Mouse (Mus musculus) heart, postnatal 0 days (tissue): ENCODE results near the gene Myo6.

Source experiments
- CTCF ChIP-seq: IDR thresholded peaks from 2 replicates; pipeline ENCODE4 v1.5.1; 2016; ENCODE audit warnings: antibody characterized with exemption, control low read depth, low read depth
- EP300 ChIP-seq: IDR thresholded peaks from 2 replicates; pipeline ENCODE4 v1.6.1; 2016; ENCODE audit warnings: antibody characterized with exemption, low read depth

DNA sequence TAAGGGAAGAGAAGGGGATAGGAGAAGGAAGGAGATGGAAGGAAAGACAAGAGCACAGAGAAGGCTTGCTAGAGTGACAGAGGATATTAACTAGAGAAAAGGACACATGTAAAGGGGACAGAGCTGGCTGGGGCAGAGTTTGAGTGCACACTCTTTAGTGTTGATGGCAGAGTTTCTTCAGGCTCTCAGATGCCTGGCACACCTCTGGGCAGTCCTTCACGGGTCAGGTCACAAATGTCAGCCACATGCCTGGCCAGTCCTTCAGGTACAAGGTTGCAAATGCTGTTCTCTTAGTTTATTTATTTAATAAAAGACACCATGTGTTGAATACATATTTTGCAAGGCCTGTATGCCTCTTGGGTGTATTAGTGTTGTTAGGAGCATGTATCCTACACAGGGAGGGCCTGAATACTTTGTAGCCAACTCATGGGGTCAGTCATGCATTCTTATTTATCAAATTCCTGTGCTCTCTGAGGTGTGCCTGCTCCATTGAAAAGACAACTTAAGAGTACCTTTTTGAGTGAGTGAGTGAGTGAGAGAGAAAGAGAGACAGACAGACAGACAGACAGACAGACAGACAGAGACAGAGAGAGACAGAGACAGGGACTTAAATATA is 72.5 kb downstream of the Myo6 start:
- TF ChIP-seq CTCF (no peak), EP300 (no peak)
